Mouse (Mus musculus) thymus, adult 18-20 months (tissue): Measurements from ENCODE around the gene Apba1.

Experiments used
- DNase-seq, 2 experiments: peaks; one replicate each; pipeline ENCODE4 v3.0.0; 2022; ENCODE audit warnings: mixed read lengths in 2 of 2

The Apba1 gene

DNA sequence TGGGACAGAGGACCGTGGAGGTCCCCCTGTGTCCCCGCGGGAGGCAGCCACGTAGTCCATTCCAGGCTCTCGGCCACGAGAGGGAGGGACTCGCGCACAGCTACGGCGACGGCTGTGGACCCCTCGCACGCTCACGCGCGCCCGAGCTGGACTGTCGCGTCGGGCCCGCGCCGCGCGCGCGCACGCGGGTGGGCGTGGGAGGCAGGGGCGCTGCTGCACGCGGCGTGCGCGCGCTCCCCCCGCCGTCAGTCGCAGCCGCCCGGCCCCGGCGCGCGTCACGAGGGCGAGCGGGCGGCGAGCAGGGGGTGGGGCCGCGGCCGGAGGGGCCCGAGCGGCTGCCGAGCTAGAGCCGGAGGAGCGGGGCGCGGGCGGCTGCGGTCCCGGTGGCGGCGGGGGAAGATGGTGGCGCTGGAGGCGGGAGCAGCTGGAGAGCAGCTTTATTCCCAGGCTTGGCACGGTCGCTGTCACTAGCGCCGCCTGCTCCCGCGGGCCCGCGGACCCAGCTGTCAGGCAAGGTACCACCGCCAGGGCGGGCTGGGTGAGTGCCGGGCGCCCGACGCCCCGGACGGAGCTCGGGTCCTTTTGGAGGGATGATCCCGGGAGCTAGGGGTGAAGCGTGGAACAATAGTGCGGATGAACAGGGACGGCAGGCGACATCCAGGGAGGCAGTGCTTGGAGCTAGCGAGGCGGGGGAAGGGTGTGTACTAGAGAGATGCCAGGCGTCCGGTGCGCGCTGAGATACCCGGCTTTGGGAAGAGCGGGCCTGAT lies at the start of gene Apba1:
Gene Apba1 (plus strand): TSS at position 334 of the 768 bp plus-strand sequence.
- DNase-seq = peak; percentile 14 to 27

DNA sequence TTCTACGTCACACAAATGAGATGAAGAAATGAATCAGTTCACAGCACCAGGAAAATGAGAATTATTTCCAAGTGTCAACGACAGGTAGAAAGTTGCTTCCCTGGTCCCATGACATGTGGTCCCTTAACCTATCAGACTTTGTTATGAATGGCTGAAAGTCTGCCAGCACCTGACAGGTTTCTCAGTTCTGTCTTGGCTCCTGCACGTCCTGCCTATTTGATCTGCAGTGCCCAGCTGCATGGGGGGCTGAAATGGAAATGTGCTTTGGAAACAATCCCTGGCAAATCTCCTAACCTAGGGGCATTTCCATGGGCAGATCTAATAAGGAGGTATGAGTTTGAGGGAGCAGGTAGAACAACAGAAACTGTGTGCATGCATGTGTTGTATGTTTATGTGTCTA lies 12.2 kb upstream of the Apba1 start:
- DNase-seq = no peak

DNA sequence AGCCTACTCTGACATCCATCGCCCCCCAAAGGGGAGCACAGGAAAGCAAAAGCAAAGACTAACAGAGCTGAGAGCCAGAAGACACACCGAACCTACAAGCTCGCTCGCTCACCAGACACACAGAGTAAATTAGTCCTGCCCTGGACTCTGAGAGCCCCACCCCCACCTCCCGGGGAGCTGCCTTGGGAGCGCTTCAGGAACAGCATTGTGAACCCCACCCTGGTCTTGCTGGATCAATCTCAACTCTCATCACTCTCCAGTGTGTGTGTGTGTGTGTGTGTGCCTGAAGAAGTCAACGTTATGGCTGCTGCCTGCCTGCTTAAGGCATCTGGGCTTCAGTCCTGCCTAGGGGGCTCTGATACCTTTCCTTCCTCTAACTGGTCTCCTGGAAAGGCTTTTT lies 1.7 kb upstream of the Apba1 start:
- DNase-seq = no peak

DNA sequence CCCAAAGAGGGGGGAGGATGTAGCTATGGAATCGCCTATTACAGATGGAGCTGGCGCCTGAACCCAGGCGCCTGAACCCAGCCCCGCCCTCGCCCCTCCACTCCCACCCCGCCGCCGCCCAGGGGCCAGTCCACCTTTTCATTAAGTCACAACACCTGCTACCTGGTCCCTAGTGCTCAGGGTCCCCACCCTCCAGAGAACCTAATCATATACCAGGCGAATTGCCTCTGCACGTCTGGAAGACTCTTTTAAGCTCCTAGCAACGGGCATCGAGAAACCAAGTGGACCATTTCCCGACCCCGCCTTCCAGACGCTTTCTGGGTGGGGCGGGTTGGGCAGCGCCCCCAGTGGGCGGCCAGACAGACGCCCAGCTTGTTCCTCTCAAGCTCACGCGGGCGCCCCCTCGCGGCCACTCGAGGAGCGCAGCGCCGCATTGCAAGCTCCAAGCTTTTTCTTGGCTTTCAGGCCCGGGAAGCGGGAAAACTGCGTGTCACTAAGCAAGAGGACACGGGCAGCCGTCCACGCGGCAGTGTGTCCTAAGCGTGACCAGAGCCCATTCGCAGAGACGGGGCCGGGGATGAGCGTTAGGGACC lies 630 bp upstream of the Apba1 start:
- peak; percentile 54 to 61 for DNase-seq

DNA sequence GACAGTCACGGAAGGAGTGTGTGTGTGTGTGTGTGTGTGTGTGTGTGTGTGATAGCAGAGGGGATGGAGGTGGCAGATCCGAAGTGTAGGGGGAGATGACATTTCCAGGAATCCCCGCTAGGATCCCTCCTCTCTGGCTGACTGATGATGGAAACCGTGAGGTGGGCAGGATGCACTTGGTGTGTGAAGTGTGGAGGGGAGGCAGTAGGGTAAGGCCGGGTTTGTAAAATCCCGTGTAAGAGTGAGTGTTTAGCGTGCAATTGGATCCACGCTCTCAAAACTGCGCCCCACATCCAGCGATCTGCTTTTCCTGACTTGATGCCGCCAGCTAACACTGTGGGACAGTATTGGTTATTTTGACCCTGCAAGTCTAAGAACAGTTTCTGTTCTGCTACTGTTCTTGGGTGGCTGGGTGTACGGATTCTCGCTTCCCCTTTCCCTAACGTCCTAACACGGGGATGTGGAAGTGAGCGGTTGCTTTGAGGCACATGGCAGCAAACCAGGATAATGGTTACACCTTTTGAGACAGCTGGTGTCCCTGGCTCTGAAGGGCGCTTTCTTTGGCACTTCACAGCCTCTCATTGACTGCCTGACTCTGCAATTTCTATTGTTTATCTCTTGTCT lies 747 bp downstream of the Apba1 start:
- DNase-seq = no peak

DNA sequence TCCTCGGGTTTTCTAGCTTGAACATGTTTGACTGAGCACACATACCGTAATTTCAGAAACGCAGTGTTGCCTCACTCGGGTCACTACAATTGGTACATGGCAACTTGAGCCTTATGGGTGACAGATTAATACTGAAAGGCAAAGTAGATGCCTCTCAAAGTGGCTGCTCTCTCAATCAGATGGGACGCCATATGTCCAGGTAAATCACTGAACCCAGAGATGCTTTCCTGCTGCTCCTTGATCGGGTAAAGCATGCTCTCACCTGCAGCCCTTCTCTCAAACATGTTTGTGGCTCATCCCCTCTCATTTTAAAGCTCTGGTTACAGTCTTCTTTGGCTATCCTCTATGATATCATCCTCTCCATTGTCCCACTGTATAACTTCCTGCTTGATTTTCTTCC lies 4.7 kb downstream of the Apba1 start:
- no peak for DNase-seq

DNA sequence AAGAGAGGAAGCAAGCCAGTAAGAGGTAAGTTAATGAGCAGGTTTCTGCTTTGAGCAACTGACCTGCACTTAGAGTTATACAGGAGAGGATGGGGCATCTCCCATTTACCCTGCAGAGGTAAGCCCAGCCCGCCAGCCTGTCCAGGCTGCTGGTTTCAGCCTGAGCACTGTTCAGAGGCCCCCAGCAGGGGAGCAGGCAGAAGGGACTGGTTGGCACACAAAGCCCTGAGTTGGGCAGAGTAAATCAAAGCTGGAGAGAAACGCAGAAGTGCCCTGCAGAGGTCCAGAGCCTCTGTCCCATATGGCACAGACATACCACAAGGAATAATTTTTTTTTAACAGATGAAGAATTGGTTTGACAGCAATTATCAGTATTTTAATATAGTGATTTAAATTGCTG lies 5.4 kb downstream of the Apba1 start:
- DNase-seq = no peak

DNA sequence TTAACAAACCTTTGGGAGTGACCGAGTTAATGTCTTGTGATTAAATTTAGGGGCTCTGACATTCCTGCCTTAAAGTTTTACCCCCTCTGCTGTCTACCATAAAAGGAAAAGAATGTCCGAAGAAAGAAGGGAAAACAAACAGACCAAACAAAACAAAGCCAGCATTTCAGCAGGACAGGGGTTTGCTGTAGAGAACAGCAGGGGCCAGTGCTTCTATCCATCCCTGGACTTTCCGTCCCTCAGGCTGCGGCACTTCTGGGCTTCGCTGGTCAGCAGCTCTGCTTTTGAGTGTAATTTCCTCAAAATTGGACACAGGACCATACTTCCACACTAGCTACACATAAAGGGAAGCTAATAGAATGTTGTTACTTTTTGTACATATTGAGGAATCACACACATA lies 10.2 kb downstream of the Apba1 start:
- no peak for DNase-seq

DNA sequence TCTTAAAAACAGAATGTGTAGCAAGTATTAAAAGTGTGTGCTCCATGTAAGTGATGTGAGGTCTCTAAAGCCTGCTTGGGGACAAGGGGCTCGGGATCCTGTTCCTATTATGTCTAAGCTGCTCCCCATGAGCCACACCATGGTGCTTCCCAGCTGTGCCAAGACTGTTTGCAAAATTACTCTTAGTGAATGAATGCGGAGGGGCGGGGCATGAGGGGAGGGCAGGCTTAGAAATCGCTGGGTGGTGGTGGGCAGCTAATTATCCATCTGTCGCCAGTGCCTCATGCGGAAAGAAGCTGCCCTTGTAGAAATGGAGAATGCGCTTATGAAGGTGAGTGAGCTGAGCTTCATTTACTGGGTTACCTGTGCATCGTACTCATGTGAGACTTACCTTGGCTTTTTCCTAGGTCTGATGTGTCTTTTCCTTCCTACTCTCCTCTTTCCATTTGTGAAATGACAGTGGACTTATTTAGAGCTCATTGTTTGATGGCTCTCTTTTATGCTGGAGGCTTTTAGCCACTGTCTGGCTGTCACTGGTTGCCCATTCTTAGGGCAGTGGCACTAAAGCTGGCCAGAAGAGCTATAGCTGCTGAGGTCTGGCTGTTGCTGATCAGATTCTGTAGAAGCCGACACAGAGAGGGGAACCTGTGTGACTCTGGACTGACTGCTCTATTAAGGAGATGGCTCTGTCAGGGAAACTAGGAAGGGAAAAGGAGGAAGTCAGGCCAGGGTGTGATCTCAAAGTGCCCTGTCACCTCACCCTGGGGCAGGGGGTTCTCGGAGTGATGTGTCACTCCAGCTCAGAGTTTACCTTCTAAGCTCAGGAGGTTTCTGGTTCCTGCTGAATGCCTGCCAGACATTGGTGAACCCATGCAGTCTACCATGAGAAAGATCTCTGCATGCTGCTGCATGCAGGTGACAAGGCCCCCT lies 12.1 kb downstream of the Apba1 start:
- DNase-seq = no peak

DNA sequence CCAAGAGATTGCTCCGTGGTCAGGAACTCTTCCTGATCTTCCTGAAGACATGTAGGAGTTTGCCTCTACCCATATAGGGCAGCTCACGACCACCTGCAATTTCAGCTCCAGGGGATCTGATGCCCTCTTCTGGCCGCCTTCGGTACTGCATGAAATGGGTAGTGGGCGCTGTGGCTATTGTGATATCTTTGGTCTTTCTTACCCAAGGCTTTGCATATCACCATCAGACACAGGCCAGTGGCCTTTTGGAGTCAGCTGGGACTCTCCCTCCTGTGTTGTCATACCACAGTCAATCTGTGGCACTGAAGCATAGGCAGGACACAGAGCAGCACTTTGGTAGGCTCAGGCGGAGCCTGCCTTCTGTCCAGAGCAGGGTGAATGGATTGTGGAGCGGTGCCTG lies 13.3 kb downstream of the Apba1 start:
- DNase-seq = no peak

DNA sequence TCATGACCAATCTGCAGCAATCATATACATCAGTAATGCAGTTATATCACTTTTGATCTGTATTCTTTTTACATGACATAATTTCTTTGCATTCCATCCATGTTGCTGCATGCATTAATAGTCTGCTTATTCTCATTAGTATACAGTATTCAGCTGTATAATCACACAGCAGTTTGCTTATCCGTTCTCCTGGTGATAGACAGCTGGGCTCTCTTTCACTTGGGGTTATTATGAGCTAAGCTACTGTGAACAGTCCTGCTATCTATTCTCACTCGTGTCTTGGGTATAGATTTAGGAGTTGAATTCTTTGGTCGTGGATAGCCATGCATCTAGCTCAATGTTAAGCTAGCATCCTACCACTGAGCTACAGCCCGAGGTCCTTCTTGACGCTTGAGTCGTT lies 16.7 kb downstream of the Apba1 start:
- no peak for DNase-seq

DNA sequence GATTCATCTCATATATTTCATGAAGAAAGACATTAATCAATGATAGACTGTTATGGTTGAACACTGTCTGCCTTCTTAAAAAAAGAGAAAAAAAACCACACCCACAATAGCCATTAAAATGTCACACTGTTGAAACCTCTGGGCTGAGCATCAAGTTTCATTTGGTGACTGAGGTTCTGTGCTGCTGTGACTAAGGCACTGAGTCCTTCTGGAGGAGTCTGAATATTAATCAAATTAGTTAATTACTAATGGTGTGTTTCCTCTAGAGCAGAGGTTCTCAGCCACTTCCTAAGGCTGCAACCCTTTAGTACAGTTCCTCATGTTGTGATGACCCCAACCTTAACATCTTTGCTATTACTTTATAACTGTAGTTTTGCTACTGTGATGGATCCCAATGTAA lies 20.4 kb downstream of the Apba1 start:
- no peak for DNase-seq

DNA sequence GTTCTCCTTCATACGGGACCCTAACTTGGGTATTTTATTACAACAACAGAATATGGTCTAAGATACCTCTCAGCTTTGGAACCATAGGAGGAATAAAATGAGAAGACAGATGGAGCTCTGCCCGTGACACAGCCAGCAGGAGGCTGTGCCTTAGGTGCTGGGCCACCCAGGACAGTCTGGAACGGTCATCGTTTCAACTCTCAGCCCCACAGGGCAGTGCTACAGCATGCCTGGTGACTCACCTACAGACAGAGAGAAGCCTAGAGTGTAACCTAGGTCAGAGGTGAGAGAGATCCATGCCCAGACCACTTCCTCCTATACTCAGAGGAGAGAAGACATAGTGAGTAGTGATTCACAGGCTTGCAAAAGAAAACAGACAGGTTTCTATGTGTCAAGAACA lies 21.4 kb downstream of the Apba1 start:
- no peak for DNase-seq

DNA sequence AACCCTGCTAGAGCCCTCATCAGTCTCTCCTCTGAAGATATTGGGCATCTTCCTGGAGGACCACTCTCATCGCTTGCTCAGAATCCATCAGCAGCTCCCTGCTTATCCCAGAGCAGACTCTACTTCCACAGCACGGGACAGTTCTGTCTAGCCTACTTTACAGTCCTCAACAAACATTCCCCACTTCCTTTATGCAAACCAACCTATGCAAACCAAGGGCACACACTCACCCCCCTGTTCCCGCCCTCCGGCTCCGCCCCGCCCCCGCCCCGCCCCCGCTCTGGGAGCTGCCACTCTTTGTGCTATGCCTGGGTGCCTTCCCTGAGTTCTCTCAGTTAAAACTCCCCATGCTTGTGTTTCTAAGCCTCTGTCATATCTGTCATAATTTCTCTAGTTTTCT lies 23.3 kb downstream of the Apba1 start:
- no peak for DNase-seq

DNA sequence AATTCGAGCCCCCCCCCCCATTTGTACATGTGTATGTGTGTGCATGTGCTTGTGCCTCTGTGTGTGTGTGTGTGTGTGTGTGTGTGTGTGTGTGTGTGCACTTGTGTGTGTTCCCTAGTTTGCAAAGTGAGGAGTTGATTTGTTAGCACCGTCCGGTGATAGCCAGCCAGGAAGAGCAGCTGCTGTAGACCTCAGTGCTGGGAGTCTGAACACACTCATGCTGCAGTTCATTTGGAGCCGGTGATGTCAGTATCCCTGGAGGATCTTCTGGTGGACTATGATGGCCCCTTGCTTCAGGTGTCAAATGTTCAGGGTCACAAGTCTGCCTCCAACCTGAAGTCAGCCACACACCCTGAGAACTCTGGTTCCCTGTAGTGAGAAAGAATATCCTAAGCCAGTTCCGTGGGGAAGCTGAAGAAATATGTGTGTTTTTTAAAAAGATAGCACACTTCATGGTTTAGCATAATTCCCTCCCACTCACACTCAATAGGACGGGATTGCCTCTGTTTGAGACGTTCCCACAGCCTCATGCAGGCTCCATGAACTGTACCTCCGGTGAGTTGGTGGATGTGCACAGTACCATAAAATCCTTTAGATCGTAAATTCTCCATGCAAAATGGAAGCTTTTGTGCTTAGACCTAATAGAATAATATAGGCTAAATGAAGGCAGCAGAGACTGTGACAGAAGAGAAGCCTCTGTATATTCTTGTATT lies 29.9 kb downstream of the Apba1 start:
- no peak for DNase-seq

DNA sequence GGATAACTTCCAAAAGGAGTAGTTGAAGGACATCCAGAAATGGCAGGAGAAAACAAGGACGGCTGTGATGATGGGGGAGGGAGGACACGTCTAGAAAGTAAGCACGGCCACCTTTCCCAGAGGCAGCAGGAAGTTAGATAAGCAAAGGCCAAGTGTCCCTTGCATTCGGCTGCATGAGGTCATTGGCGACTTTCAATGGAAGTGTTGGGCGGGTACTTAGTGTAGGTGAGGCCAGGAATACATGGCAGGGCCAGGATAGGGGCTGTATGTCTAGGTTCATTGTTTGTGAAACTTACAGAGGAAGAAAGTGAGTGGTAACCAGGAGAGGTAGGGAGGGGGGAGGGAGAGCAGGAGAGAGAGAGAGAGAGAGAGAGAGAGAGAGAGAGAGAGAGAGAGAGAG lies 33.0 kb downstream of the Apba1 start:
- DNase-seq = no peak

DNA sequence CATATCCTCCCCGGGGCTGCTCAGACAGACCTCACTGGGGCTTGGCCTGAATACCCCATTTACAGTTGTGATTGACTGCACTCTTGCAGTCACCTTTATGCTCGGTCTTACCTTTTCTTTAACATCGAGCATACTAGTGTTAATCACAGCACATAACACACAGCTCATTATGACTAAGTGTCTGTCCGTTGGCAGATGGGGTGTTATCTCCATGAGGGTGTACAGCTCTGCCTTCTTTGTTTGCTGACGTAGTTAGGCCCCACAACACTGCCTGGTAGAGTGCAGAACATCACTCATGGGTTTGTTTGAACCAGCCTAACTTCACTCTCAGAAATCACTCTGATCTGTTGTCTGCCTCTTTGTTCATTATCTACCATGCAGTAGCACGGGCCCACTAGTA lies 33.9 kb downstream of the Apba1 start:
- no peak for DNase-seq

DNA sequence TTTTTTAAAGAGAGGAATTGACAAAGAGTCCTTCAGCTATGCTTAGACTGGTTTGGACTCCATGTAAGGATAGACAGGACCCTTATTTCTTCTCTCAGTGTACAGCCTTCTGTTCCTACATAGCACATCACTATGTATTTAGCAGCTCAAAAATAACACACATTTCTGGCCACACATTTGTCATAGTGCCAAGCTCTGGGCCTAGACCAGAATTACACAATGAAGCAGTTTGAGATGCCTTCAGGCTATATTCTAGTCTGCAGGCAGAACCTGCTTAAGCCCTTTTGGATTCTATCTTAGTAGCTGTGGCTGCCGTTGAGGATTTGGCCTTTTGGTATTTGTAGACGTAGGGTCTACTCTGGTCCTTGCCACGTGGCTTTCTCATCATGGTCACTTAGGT lies 35.8 kb downstream of the Apba1 start:
- DNase-seq = no peak

DNA sequence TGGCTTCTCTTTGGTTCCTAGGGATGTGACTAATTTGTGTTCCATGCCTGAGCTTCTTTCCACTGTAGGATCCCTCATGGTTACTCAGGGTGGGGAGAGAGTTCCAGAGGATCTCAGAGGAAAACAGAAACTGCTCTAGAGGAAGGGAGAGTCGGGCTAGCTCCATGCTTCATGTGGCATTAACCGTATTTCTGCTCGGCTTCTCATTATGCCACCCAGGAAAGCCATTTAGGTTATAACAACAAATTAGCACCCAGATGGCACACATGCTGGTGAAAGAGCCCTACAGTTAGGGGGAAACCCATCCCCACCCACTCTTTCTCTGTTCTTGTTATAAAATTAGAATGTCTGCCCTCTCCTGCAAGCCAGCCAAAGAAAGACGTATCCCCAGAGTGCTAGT lies 36.5 kb downstream of the Apba1 start:
- DNase-seq = no peak

DNA sequence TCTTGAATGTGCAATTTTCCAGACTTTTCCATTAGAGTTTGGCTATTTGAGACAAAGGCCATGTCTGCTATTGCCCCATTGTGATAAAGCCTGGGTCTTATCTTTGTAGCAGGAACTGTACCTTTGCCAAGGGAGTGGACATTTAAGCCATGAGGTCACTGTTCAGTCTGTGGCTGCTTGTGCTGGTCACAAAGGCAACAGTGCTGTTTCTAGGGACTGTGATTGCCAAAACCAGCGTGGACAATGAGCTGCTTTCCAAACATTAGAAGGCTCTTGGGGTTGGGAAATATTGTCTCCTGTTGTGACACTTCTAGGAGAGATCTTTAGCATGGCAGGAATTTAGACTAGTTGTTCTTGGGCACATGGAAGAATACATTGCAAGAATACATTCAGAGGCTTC lies 42.5 kb downstream of the Apba1 start:
- DNase-seq = no peak

DNA sequence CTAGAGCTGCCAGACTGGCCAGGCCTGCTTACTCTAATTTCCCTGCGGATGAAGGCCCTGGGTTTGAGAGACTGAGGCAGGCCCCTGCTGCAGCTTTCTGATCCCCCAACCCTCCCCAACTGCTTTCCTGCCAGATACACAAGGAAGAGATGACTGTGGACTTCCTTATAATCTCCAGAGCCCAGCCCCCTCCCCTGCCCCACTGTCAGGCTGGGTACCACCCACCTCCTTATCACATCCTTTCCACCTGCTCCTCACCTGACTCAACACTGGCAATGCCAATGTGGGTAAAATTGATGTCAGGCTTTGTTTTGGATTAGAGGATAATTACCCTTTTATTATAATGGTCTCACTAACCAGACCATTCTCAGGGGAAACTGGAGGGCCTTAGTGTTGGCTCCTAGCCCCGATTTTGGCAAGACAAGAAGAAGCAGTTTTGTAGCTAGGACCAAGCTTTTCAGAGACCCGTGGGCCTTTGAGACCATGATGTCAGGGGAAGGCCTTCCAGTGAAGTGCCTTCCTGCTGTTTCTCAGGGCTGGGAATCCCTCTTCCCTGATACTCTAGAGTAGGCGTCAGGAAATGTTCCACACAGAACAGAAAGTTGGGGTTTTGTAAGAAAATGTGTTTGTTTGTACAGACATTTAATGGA lies 44.7 kb downstream of the Apba1 start:
- DNase-seq = no peak

DNA sequence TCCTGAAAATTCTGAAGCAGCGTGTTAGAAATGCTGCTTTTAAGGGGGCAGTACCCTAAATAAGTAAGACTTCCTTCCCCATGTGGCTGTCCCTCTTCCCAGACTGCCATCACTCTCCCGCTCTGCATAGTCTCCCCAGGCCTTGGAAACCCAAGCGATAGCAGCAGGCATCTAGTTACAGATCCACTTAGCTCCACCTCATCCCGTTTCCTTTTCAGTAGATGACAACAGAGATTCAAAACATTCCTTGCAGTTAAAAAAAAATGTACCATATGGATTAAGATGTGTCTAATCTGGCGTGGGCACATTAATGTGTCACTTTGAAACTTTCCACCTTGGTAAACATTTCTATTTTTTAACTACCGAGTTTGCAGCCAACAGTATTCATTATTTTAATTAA lies 48.1 kb downstream of the Apba1 start:
- DNase-seq = no peak
